Comparison of ENCODE assay signal across 20 mouse cellular contexts in genomic region chr1:92712366-92712765, GRCm38 (mm10).
A peak's percentile ranks its signal among the peaks of the same experiment; 100 is the strongest.
DNase-seq lines count a peak whose midpoint lies in the region; ATAC-seq lines count a peak whose summit lies in the region.
"Had no signal": no experiment of that assay in that cellular context is flagged by ENCODE, and none has a peak within 500 bp of the region (broad histone marks: within the 10 kb centered on the region; RNA-seq: fewer than 3 reads in every experiment).

No protein-coding gene starts in this region.

- no peaks in the 10 kb centered on the region for H3K9me3 ChIP-seq in forebrain, embryonic 15.5 days
- H3K9me3 ChIP-seq: heart, embryonic 13.5 days; midbrain, embryonic 10.5 days; neural tube, embryonic 15.5 days had no signal

- no peak overlapping the region for H3K4me2 ChIP-seq in forebrain, embryonic 15.5 days (replicated peaks)
- H3K4me2 ChIP-seq: heart, embryonic 13.5 days; neural tube, embryonic 15.5 days had no signal

- no peak overlapping the region for H3K4me3 ChIP-seq in forebrain, embryonic 15.5 days
- H3K4me3 ChIP-seq: heart, embryonic 13.5 days; midbrain, embryonic 10.5 days; neural tube, embryonic 15.5 days had no signal

- WGBS in forebrain, embryonic 15.5 days = 74% methylated on average over 8 of the region's 8 CpGs

- no peak overlapping the region for H3K9ac ChIP-seq in forebrain, embryonic 15.5 days (replicated peaks)
- H3K9ac ChIP-seq: forebrain, postnatal 0 days; heart, embryonic 13.5 days; neural tube, embryonic 15.5 days had no signal

- H3K36me3 ChIP-seq in forebrain, embryonic 15.5 days = no peaks in the 10 kb centered on the region
- H3K36me3 ChIP-seq: heart, embryonic 13.5 days; midbrain, embryonic 10.5 days; neural tube, embryonic 15.5 days had no signal

- no peaks in the 10 kb centered on the region for H3K27me3 ChIP-seq in forebrain, embryonic 15.5 days
- H3K27me3 ChIP-seq: neural tube, embryonic 15.5 days had no signal

- ATAC-seq in activated CD4-positive, CD25-positive, alpha-beta regulatory T cell, adult 4 months = no peak
- ATAC-seq in forebrain, embryonic 15.5 days (replicated peaks) = no peak
- ATAC-seq: forebrain, postnatal 0 days; hindbrain, postnatal 0 days had no signal

- intact Hi-C loops in left cerebral cortex, postnatal 25 days (cut with DNase I) = no loop called here

- peaks cover 16% of the 10 kb centered on the region for H3K4me1 ChIP-seq in forebrain, embryonic 15.5 days

- DNase-seq in frontal cortex, postnatal 36 days (ENCODE audit: low spot score in 2 of 2) = peak; percentile 62 to 63
- no peak for DNase-seq in frontal cortex, postnatal 14 days (ENCODE audit: low spot score in 2 of 2)
- peak; percentile 81 for DNase-seq in right cerebral cortex, adult 18-20 months
- DNase-seq in right cerebral cortex, postnatal 4 days = no peak
- DNase-seq in left cerebral cortex, postnatal 25 days (ENCODE audit: low spot score in 2 of 2) = peak; percentile 28 to 90
- DNase-seq in urinary bladder, postnatal 10 days (ENCODE audit: low spot score) = no peak
- DNase-seq: adrenal gland, postnatal 14 days; B cell, adult 2 months; cerebellum, adult 9-10 months; forebrain, postnatal 0 days; heart, postnatal 4 days; kidney, adult 2 months; kidney, postnatal 25 days; lung, postnatal 14 days had no signal

- H3K27ac ChIP-seq in forebrain, embryonic 15.5 days (replicated peaks) = no peak overlapping the region
- H3K27ac ChIP-seq: heart, embryonic 13.5 days; hindbrain, postnatal 0 days; midbrain, embryonic 10.5 days; neural tube, embryonic 15.5 days had no signal

Comparison
In these comparisons a context has a peak if more than half of its experiments do, and no peak if none do; other contexts are left out.
1. DNase-seq: peak in frontal cortex, postnatal 36 days (2 of 2), right cerebral cortex, adult 18-20 months (single experiment) and left cerebral cortex, postnatal 25 days (2 of 2); none in frontal cortex, postnatal 14 days (0 of 2), right cerebral cortex, postnatal 4 days (single experiment) and urinary bladder, postnatal 10 days (single experiment).